Mouse (Mus musculus): ENCODE results near the gene Astn1. TPM values are rescaled to one million over a fixed set of nuclear protein-coding genes. Genes with fewer than 3 reads are reported as not detected.

Gene Astn1
- polyA plus RNA-seq, 1 experiment from 2014 or later: 0.33 TPM

GRCm38 (mm10) chr1:158653808-158654520 is 291.9 kb downstream of the Astn1 start:
- Histone ChIP-seq H3K9ac (ENCODE audit: low read length) (no peak overlapping the region), H3K36me3 (ENCODE audit: control insufficient read depth, insufficient read depth, low read length) (no peaks in the 10 kb centered on the region), H3K27me3 (ENCODE audit: control insufficient read depth, insufficient read depth, low read depth, low read length) (no peaks in the 10 kb centered on the region), H3K4me2 (ENCODE audit: low read depth, low read length) (no peak overlapping the region), H3K4me3 (ENCODE audit: low read length) (no peak overlapping the region), H3K4me1 (replicated peaks; ENCODE audit: control insufficient read depth, insufficient read depth, low read length) (no peaks in the 10 kb centered on the region), H3K27ac (ENCODE audit: low read length) (no peak overlapping the region), H3K9me3 (ENCODE audit: control insufficient read depth, low read length) (no peaks in the 10 kb centered on the region)
- WGBS: 29% methylated on average over 4 of the region's 4 CpGs
- ATAC-seq (ENCODE audit: low read depth): peak; percentile 70

DNA sequence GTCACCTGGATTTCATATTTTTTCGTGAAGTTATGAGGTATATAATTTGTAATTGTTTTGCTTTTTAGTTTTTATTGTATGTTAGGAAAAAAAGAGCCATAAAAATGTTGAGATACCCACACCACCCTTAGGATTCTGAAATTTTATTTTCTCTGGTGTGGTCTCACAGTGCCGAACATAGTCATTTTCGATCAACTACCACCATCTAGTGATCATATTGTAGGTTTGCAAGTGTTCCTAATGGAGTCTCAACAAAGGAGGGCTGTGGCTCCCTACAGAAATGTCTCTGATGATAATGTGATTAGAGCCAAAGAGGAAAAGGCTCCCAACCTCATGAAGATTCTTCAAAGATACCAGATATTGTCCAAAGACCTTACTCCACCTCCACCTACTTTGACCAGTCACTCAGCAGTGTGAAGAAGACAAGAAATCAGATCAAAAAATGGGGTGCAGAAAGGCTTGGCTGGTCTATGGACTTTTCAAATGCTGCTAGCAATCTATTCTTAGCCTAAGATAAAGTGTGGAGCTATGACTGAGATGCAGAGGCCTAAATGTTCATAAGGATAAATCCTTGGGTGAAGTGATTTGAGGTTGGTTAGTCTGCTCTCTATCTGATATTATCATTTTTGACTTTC is 292.6 kb downstream of the Astn1 start:
- no peaks in the 10 kb centered on the region for H3K27me3 ChIP-seq (ENCODE audit: control insufficient read depth, insufficient read depth, low read depth, low read length)
- H3K27ac ChIP-seq (ENCODE audit: low read length): no peak overlapping the region
- ATAC-seq (ENCODE audit: low read depth): peak; percentile 82
- no peaks in the 10 kb centered on the region for H3K9me3 ChIP-seq (ENCODE audit: control insufficient read depth, low read length)
- H3K4me1 ChIP-seq (replicated peaks; ENCODE audit: control insufficient read depth, insufficient read depth, low read length): no peaks in the 10 kb centered on the region
- no peak overlapping the region for H3K4me3 ChIP-seq (ENCODE audit: low read length)
- no peaks in the 10 kb centered on the region for H3K36me3 ChIP-seq (ENCODE audit: control insufficient read depth, insufficient read depth, low read length)
- WGBS: 29% methylated on average over 3 of the region's 3 CpGs
- H3K4me2 ChIP-seq (ENCODE audit: low read depth, low read length): no peak overlapping the region
- no peak overlapping the region for H3K9ac ChIP-seq (ENCODE audit: low read length)

GRCm38 (mm10) chr1:158656986-158657385 is 294.9 kb downstream of the Astn1 start:
- no peaks in the 10 kb centered on the region for H3K27me3 ChIP-seq (ENCODE audit: control insufficient read depth, insufficient read depth, low read depth, low read length)
- no peak overlapping the region for H3K9ac ChIP-seq (ENCODE audit: low read length)
- ATAC-seq (ENCODE audit: low read depth): no peak
- H3K36me3 ChIP-seq (ENCODE audit: control insufficient read depth, insufficient read depth, low read length): no peaks in the 10 kb centered on the region
- no peaks in the 10 kb centered on the region for H3K4me1 ChIP-seq (replicated peaks; ENCODE audit: control insufficient read depth, insufficient read depth, low read length)
- no peaks in the 10 kb centered on the region for H3K9me3 ChIP-seq (ENCODE audit: control insufficient read depth, low read length)
- WGBS: 80% methylated on average over 6 of the region's 6 CpGs
- no peak overlapping the region for H3K4me2 ChIP-seq (ENCODE audit: low read depth, low read length)
- H3K27ac ChIP-seq (ENCODE audit: low read length): no peak overlapping the region
- H3K4me3 ChIP-seq (ENCODE audit: low read length): no peak overlapping the region

GRCm38 (mm10) chr1:158666001-158666400 is 303.9 kb downstream of the Astn1 start:
- Histone ChIP-seq H3K9me3 (ENCODE audit: control insufficient read depth, low read length) (no peaks in the 10 kb centered on the region), H3K36me3 (ENCODE audit: control insufficient read depth, insufficient read depth, low read length) (no peaks in the 10 kb centered on the region), H3K9ac (ENCODE audit: low read length) (no peak overlapping the region), H3K27me3 (ENCODE audit: control insufficient read depth, insufficient read depth, low read depth, low read length) (no peaks in the 10 kb centered on the region), H3K27ac (ENCODE audit: low read length) (no peak overlapping the region), H3K4me3 (ENCODE audit: low read length) (no peak overlapping the region), H3K4me2 (ENCODE audit: low read depth, low read length) (no peak overlapping the region), H3K4me1 (replicated peaks; ENCODE audit: control insufficient read depth, insufficient read depth, low read length) (no peaks in the 10 kb centered on the region)
- 77% methylated on average over 3 of the region's 3 CpGs for WGBS
- no peak for ATAC-seq (ENCODE audit: low read depth)

DNA sequence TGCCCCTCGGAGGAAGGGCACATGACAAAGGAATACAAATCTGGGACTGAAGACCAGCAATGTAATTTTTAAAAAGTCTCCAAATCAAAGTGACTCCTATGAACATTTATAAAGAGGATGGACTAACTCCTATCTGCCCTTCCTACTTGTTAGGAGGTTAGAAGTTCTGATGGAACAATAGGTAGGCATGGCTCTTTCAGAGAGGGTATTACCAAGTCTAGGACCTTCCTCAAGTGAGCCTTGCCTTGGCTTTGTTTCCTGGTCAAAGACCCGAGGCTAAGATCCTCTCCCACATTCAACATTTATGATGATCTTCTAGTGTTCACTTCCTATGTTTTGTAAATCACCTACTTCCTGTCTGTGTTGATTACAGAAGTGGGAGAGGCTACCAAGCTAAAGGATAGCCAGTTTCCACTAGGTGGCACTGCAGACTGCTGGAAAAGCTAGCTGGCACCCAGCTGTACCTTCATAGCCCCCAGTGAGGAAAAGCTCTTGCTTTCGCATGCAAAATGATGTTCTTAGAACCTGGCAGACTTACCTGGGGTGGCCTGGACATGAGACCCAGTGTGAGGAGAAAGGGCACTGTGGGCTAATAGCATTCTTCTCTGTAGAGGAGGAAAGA is 308.0 kb downstream of the Astn1 start:
- Histone ChIP-seq H3K9ac (ENCODE audit: low read length) (no peak overlapping the region), H3K4me1 (replicated peaks; ENCODE audit: control insufficient read depth, insufficient read depth, low read length) (no peaks in the 10 kb centered on the region), H3K27ac (ENCODE audit: low read length) (no peak overlapping the region), H3K9me3 (ENCODE audit: control insufficient read depth, low read length) (no peaks in the 10 kb centered on the region), H3K4me3 (ENCODE audit: low read length) (no peak overlapping the region), H3K4me2 (ENCODE audit: low read depth, low read length) (no peak overlapping the region), H3K27me3 (ENCODE audit: control insufficient read depth, insufficient read depth, low read depth, low read length) (no peaks in the 10 kb centered on the region), H3K36me3 (ENCODE audit: control insufficient read depth, insufficient read depth, low read length) (no peaks in the 10 kb centered on the region)
- peak; percentile 83 for ATAC-seq (ENCODE audit: low read depth)
- 29% methylated on average over 3 of the region's 3 CpGs for WGBS

DNA sequence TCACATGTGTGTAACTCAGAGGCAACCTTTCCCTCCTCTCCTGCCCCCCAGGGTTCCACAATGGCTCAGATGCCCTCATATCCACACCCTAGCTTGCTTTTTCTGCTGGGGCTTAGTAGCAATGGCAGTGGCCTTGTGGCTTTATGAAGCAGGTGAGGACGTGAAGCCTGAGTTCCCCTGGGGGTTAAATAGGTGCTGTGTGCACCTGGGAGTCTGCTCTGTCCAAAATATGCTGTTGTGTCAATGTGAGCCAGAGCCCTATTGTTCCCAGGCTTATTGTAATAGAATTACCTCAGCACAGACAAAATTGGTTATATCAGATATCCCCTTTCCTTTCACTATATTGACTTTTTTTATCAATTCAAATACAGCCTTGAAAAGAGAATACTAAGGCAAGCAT is 325.7 kb downstream of the Astn1 start:
- no peak for ATAC-seq (ENCODE audit: low read depth)
- H3K4me2 ChIP-seq (ENCODE audit: low read depth, low read length): no peak overlapping the region
- 42% methylated on average over 1 of the region's 1 CpGs for WGBS

GRCm38 (mm10) chr1:158697423-158697822 is 335.4 kb downstream of the Astn1 start:
- no peaks in the 10 kb centered on the region for H3K9me3 ChIP-seq (ENCODE audit: control insufficient read depth, low read length)
- H3K4me2 ChIP-seq (ENCODE audit: low read depth, low read length): no peak overlapping the region
- no peak overlapping the region for H3K4me3 ChIP-seq (ENCODE audit: low read length)
- H3K9ac ChIP-seq (ENCODE audit: low read length): no peak overlapping the region
- H3K27ac ChIP-seq (ENCODE audit: low read length): no peak overlapping the region
- no peaks in the 10 kb centered on the region for H3K36me3 ChIP-seq (ENCODE audit: control insufficient read depth, insufficient read depth, low read length)
- WGBS: 63% methylated on average over 3 of the region's 3 CpGs
- no peaks in the 10 kb centered on the region for H3K4me1 ChIP-seq (replicated peaks; ENCODE audit: control insufficient read depth, insufficient read depth, low read length)
- ATAC-seq (ENCODE audit: low read depth): no peak
- H3K27me3 ChIP-seq (ENCODE audit: control insufficient read depth, insufficient read depth, low read depth, low read length): no peaks in the 10 kb centered on the region

More for the DNA sequence above, 325.7 kb downstream of the Astn1 start:
- no peak overlapping the region for H3K4me3 ChIP-seq (ENCODE audit: low read length)
- no peaks in the 10 kb centered on the region for H3K36me3 ChIP-seq (ENCODE audit: control insufficient read depth, insufficient read depth, low read length)
- H3K9ac ChIP-seq (ENCODE audit: low read length): no peak overlapping the region
- no peaks in the 10 kb centered on the region for H3K4me1 ChIP-seq (replicated peaks; ENCODE audit: control insufficient read depth, insufficient read depth, low read length)
- no peaks in the 10 kb centered on the region for H3K9me3 ChIP-seq (ENCODE audit: control insufficient read depth, low read length)
- no peaks in the 10 kb centered on the region for H3K27me3 ChIP-seq (ENCODE audit: control insufficient read depth, insufficient read depth, low read depth, low read length)
- no peak overlapping the region for H3K27ac ChIP-seq (ENCODE audit: low read length)

- Histone ChIP-seq H3K4me2 (ENCODE audit: low read depth, low read length) (no peak overlapping the region), H3K4me3 (ENCODE audit: low read length) (no peak overlapping the region), H3K4me1 (replicated peaks; ENCODE audit: control insufficient read depth, insufficient read depth, low read length) (no peaks in the 10 kb centered on the region), H3K9ac (ENCODE audit: low read length) (no peak overlapping the region), H3K27ac (ENCODE audit: low read length) (no peak overlapping the region), H3K27me3 (ENCODE audit: control insufficient read depth, insufficient read depth, low read depth, low read length) (no peaks in the 10 kb centered on the region), H3K36me3 (ENCODE audit: control insufficient read depth, insufficient read depth, low read length) (no peaks in the 10 kb centered on the region), H3K9me3 (ENCODE audit: control insufficient read depth, low read length) (no peaks in the 10 kb centered on the region)
- no peak for ATAC-seq (ENCODE audit: low read depth)
- 86% methylated on average over 10 of the region's 10 CpGs for WGBS
These were observed 335.9 kb downstream of the Astn1 start for GRCm38 (mm10) chr1:158697859-158698569.

DNA sequence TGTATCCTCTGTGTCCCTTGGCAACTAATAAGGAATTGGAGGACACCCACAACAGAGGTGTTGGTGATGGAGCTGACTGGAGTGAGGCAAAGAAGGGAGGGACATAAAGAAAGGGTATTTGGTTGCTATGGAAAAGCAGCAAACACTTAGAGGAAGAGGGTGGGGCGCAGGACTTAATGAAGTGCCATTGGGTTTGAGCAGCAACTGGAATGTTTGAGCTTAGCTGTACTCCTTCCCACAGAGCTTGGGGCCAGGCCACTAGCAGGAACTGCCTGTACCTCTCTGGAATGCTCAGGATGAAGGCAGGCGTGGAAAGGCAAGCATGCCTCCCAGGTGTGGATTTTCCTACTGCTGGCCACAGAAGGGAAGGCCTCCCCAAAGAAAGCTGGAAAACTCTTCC is 337.2 kb downstream of the Astn1 start:
- H3K27ac ChIP-seq (ENCODE audit: low read length): peak overlapping the region; percentile 77
- ATAC-seq (ENCODE audit: low read depth): peak; percentile 92
- H3K36me3 ChIP-seq (ENCODE audit: control insufficient read depth, insufficient read depth, low read length): no peaks in the 10 kb centered on the region
- WGBS: 60% methylated on average over 2 of the region's 2 CpGs
- H3K27me3 ChIP-seq (ENCODE audit: control insufficient read depth, insufficient read depth, low read depth, low read length): no peaks in the 10 kb centered on the region
- H3K9ac ChIP-seq (ENCODE audit: low read length): no peak overlapping the region
- no peaks in the 10 kb centered on the region for H3K4me1 ChIP-seq (replicated peaks; ENCODE audit: control insufficient read depth, insufficient read depth, low read length)
- no peak overlapping the region for H3K4me2 ChIP-seq (ENCODE audit: low read depth, low read length)
- no peak overlapping the region for H3K4me3 ChIP-seq (ENCODE audit: low read length)
- H3K9me3 ChIP-seq (ENCODE audit: control insufficient read depth, low read length): no peaks in the 10 kb centered on the region
